Mouse (Mus musculus) E14TG2a.4 (cell line): ENCODE data around the gene Rrp36.

Experiments
- CTCF ChIP-seq: conservative IDR thresholded peaks from 2 replicates; pipeline ENCODE4 v1.5.1; 2014; ENCODE audit warnings: low read length
- NANOG ChIP-seq: IDR thresholded peaks from 2 replicates; pipeline ENCODE4 v1.6.1; 2014; ENCODE audit warnings: borderline replicate concordance, low read length, mixed read lengths

DNA sequence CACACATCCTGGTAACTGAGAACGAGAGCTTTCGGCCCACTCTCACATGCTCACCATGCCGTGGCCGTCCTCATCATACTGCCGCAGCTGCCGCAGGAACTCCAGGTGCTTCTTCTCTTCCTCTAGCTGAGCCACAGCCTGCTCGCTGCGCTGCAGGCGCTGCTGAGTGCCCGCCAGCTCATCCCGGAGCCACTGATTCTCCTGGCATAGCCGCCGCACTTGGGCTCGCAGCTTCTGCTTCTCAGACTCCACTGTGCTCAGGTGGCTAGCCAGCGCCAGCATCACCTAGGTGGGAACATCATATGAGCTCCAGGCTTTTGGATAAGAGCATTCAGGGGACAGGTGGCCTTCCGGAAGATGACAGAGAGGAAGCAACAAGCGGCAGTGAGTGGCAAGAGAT, 32.1 kb downstream of the Rrp36 start:
- TF ChIP-seq CTCF: no peak
- no peak for TF ChIP-seq NANOG
